Mouse (Mus musculus) liver, postnatal 0 days (tissue): Measurements from ENCODE around the gene Strn. TPM values are rescaled to one million over a fixed set of nuclear protein-coding genes. Genes with fewer than 3 reads are reported as not detected.

ENCODE experiments used
- ATAC-seq: fragments of 200-750 bp; cut with Nextera tagmentation; 2 replicates; pipeline ENCODE4 v1.8.0; 2017; ENCODE audit warnings: mild to moderate bottlenecking, moderate library complexity
- DNase-seq: peaks from one replicate; pipeline ENCODE4 v3.0.0-alpha.2; 2016
- H3K27ac ChIP-seq: fragments of 300-500 bp; sonication (generic); 2 replicates; pipeline ENCODE4 v1.5.1; 2014; ENCODE audit warnings: antibody characterized with exemption, moderate library complexity, mild to moderate bottlenecking, low read depth
- H3K27me3 ChIP-seq: fragments of 300-500 bp; sonication (generic); 2 replicates; pipeline ENCODE4 v1.6.1; 2014; ENCODE audit warnings: low read length, control low read depth, mixed read lengths; ENCODE audit not compliant: insufficient read depth
- H3K36me3 ChIP-seq: fragments of 300-500 bp; sonication (generic); replicated peaks from 2 replicates; pipeline ENCODE4 v1.6.1; 2014; ENCODE audit warnings: mild to moderate bottlenecking, control low read depth, low read length, moderate library complexity, mixed read lengths; ENCODE audit not compliant: insufficient read depth
- H3K4me1 ChIP-seq: fragments of 300-500 bp; sonication (generic); 2 replicates; pipeline ENCODE4 v1.6.1; 2014; ENCODE audit warnings: antibody characterized with exemption, mild to moderate bottlenecking, control low read depth; ENCODE audit not compliant: insufficient read depth
- H3K4me2 ChIP-seq: fragments of 300-500 bp; sonication (generic); 2 replicates; pipeline ENCODE4 v1.6.1; 2014; ENCODE audit warnings: low read depth, mild to moderate bottlenecking, low read length, moderate library complexity, mixed read lengths
- H3K4me3 ChIP-seq: fragments of 300-500 bp; sonication (generic); 2 replicates; pipeline ENCODE4 v1.5.1; 2014; ENCODE audit warnings: low read depth, low read length
- H3K9ac ChIP-seq: fragments of 300-500 bp; sonication (generic); replicated peaks from 2 replicates; pipeline ENCODE4 v1.6.1; 2014; ENCODE audit warnings: mild to moderate bottlenecking, moderate library complexity
- H3K9me3 ChIP-seq: fragments of 300-500 bp; sonication (generic); 2 replicates; pipeline ENCODE4 v1.6.1; 2016; ENCODE audit warnings: mild to moderate bottlenecking, control low read depth, low read length, mixed read lengths
- CTCF ChIP-seq: sonication (generic); IDR thresholded peaks from 2 replicates; pipeline ENCODE4 v1.5.1; 2016; ENCODE audit warnings: antibody characterized with exemption, low read depth
- EP300 ChIP-seq: IDR thresholded peaks from 2 replicates; pipeline ENCODE4 v1.6.1; 2016; ENCODE audit warnings: antibody characterized with exemption, low read depth, mild to moderate bottlenecking
- WGBS: fragments of 180-500 bp; shearing (Covaris S2); extraction: QIAGEN DNeasy Blood & Tissue Kit; methylation state at CpG from one replicate; pipeline ENCODE4 v1.1.7; 2014; ENCODE audit not compliant: insufficient replicate concordance; 5-methylcytosine and 5-hydroxymethylcytosine counted together
- polyA plus RNA-seq: library from polyadenylated mRNA; unstranded; fragments of >200 nt; fragmentation: Nextera tagmentation; extraction: Ambion mirVana; gene quantifications from 2 replicates; pipeline ENCODE4 v1.2.1, GENCODE M21; 2015

Strn gene
- polyA plus RNA-seq, 1 experiment from 2014 or later: 1.7 TPM

- WGBS: 85% methylated on average over 7 of the region's 7 CpGs
- Histone ChIP-seq H3K27me3 (no peaks in the 10 kb centered on the region), H3K9me3 (no peaks in the 10 kb centered on the region), H3K4me2 (no peak overlapping the region), H3K9ac (no peak overlapping the region), H3K4me1 (no peaks in the 10 kb centered on the region), H3K36me3 (peaks cover 29% of the 10 kb centered on the region), H3K4me3 (no peak overlapping the region), H3K27ac (no peak overlapping the region)
- TF ChIP-seq EP300: no peak
- no peak for TF ChIP-seq CTCF
- DNase-seq (no peak), ATAC-seq (no peak)
Observed at GRCm38 (mm10) chr17:78766084-78766483, 29.1 kb upstream of the Strn start.

- no peak for TF ChIP-seq EP300
- no peak for TF ChIP-seq CTCF
- no peaks in the 10 kb centered on the region for H3K27me3 ChIP-seq
- H3K9ac ChIP-seq: no peak overlapping the region
- H3K4me2 ChIP-seq: no peak overlapping the region
- no peak for ATAC-seq
- no peak overlapping the region for H3K4me3 ChIP-seq
- H3K36me3 ChIP-seq: peaks cover 31% of the 10 kb centered on the region
- 79% methylated on average over 5 of the region's 5 CpGs for WGBS
- no peak overlapping the region for H3K27ac ChIP-seq
- no peaks in the 10 kb centered on the region for H3K9me3 ChIP-seq
- no peaks in the 10 kb centered on the region for H3K4me1 ChIP-seq
- no peak for DNase-seq
Observed at GRCm38 (mm10) chr17:78763272-78763671, 26.3 kb upstream of the Strn start.

GRCm38 (mm10) chr17:78752938-78753655, 16.1 kb upstream of the Strn start:
- WGBS: 84% methylated on average over 17 of the region's 17 CpGs
- no peak overlapping the region for H3K4me3 ChIP-seq
- no peak overlapping the region for H3K9ac ChIP-seq
- no peaks in the 10 kb centered on the region for H3K27me3 ChIP-seq
- DNase-seq (no peak), ATAC-seq (no peak)
- no peak overlapping the region for H3K27ac ChIP-seq
- TF ChIP-seq EP300: no peak
- no peaks in the 10 kb centered on the region for H3K9me3 ChIP-seq
- H3K36me3 ChIP-seq: peaks cover 18% of the 10 kb centered on the region; the same call in 1 of the 2 replicates
- H3K4me2 ChIP-seq: no peak overlapping the region
- no peaks in the 10 kb centered on the region for H3K4me1 ChIP-seq

- TF ChIP-seq EP300 (no peak), CTCF (peak; percentile 27; the same call in 1 of the 2 replicates)
- Histone ChIP-seq H3K4me3 (no peak overlapping the region), H3K27me3 (no peaks in the 10 kb centered on the region), H3K36me3 (peaks cover 16% of the 10 kb centered on the region; the same call in 1 of the 2 replicates), H3K4me2 (no peak overlapping the region), H3K4me1 (no peaks in the 10 kb centered on the region), H3K9ac (no peak overlapping the region), H3K9me3 (no peaks in the 10 kb centered on the region), H3K27ac (no peak overlapping the region)
- DNase-seq (no peak), ATAC-seq (no peak)
- 81% methylated on average over 10 of the region's 10 CpGs for WGBS
Observed at GRCm38 (mm10) chr17:78752064-78752463, 15.1 kb upstream of the Strn start.

- no peak for ATAC-seq
- no peak overlapping the region for H3K4me2 ChIP-seq
- 87% methylated on average over 9 of the region's 9 CpGs for WGBS
- H3K27ac ChIP-seq: no peak overlapping the region
- TF ChIP-seq EP300 (no peak), CTCF (no peak)
- H3K9ac ChIP-seq: no peak overlapping the region
- 0 out of 2 replicates have a peak, but pooled peaks cover 13% of the 10 kb centered on the region for H3K36me3 ChIP-seq
- no peaks in the 10 kb centered on the region for H3K27me3 ChIP-seq
- no peak for DNase-seq
- H3K4me1 ChIP-seq: no peaks in the 10 kb centered on the region
- H3K4me3 ChIP-seq: no peak overlapping the region
- no peaks in the 10 kb centered on the region for H3K9me3 ChIP-seq
Observed at GRCm38 (mm10) chr17:78748440-78748839, 11.4 kb upstream of the Strn start.

GRCm38 (mm10) chr17:78738416-78738815, 1.4 kb upstream of the Strn start:
- no peak overlapping the region for H3K27ac ChIP-seq
- no peaks in the 10 kb centered on the region for H3K36me3 ChIP-seq
- 47% methylated on average over 1 of the region's 1 CpGs for WGBS
- peaks cover 6% of the 10 kb centered on the region for H3K4me1 ChIP-seq
- peak; percentile 30 for TF ChIP-seq CTCF
- no peak for TF ChIP-seq EP300
- H3K4me3 ChIP-seq: no peak overlapping the region
- no peak for ATAC-seq
- no peak overlapping the region for H3K4me2 ChIP-seq
- no peak overlapping the region for H3K9ac ChIP-seq
- H3K9me3 ChIP-seq: no peaks in the 10 kb centered on the region
- no peak for DNase-seq
- no peaks in the 10 kb centered on the region for H3K27me3 ChIP-seq
